Mouse (Mus musculus) left cerebral cortex, postnatal 10 days (tissue): ENCODE results near the gene Gnpda2. TPM values are rescaled to one million over a fixed set of nuclear protein-coding genes. Genes with fewer than 3 reads are reported as not detected.

Experiments
- DNase-seq, 2 experiments: peaks; one replicate each; pipeline ENCODE4 v3.0.0; 2021 to 2022; ENCODE audit warnings: low spot score in 2 of 2, mixed read lengths in 1 of 2; ENCODE audit errors: extremely low spot score in 1 of 2
- intact Hi-C: fragments of 180-260 bp; cut with DNase I; formaldehyde crosslinking; loops from one replicate; pipeline ENCODE4 v1.15.1; 2025
- total RNA-seq, 2 experiments: library from RNA; stranded (reverse); gene quantifications; 2 replicates each; pipeline ENCODE4 v1.2.3; 2021

Gnpda2 gene
- total RNA-seq, result 10 to 100 TPM; 11.0 to 11.8 TPM

- intact Hi-C loops, result no loop called here
- peak; percentile 87 to 93 for DNase-seq
Observed at GRCm38 (mm10) chr5:69591640-69592461, at the start of gene Gnpda2. TSS of gene Gnpda2 (minus strand) at chr5:69592340.

- DNase-seq, result no peak
- intact Hi-C loops, result no loop called here
Observed at GRCm38 (mm10) chr5:69634766-69635165, 42.6 kb upstream of the Gnpda2 start.

- intact Hi-C loops, result no loop called here
- DNase-seq, result no peak
Observed at GRCm38 (mm10) chr5:69620899-69621298, 28.8 kb upstream of the Gnpda2 start.

- peak in 1 of 2 experiments; percentile 48 for DNase-seq
- intact Hi-C loops, result loop anchor here (10.0 kb wide), 1 partner anchor 1481 kb away; the partner anchor contains the start of gene Gabra2
Observed at GRCm38 (mm10) chr5:69613209-69613796, 21.2 kb upstream of the Gnpda2 start.

- intact Hi-C loops, result no loop called here
- no peak for DNase-seq
Observed at GRCm38 (mm10) chr5:69601027-69601426, 8.9 kb upstream of the Gnpda2 start.

GRCm38 (mm10) chr5:69557404-69557935 lies 34.7 kb downstream of the Gnpda2 start:
- intact Hi-C loops, result no loop called here
- no peak for DNase-seq

GRCm38 (mm10) chr5:69556628-69557403 lies 35.3 kb downstream of the Gnpda2 start, which contains the start of gene Guf1:
TSS of gene Guf1 (plus strand) at chr5:69556923.
- DNase-seq, result peak; percentile 92 to 96
- intact Hi-C loops, result no loop called here

- no peak for DNase-seq
- intact Hi-C loops, result no loop called here
Observed at GRCm38 (mm10) chr5:69542489-69542888, 49.7 kb downstream of the Gnpda2 start, which contains the start of gene Yipf7. TSS of gene Yipf7 (minus strand) at chr5:69542648.

- no peak for DNase-seq
- intact Hi-C loops, result no loop called here
Observed at GRCm38 (mm10) chr5:69541680-69542079, 50.5 kb downstream of the Gnpda2 start.

- DNase-seq, result no peak
- intact Hi-C loops, result loop anchor here (5.0 kb wide), 1 partner anchor 182 kb away; the partner anchor contains the start of gene Kctd8
Observed at GRCm38 (mm10) chr5:69523944-69524343, 68.2 kb downstream of the Gnpda2 start.

Other genes starting within 250 kb of the Gnpda2 start
- gene Yipf7, start 49.7 kb downstream of the Gnpda2 start, total RNA-seq, result not detected
- 10 to 100 TPM; 34.8 to 37.2 TPM for gene Guf1, start 35.4 kb downstream of the Gnpda2 start, total RNA-seq